Mouse (Mus musculus) thymus, adult 2 months (tissue): ENCODE measurements around the gene Avp.

Source experiments
- CTCF ChIP-seq: fragments of 200-500 bp; IDR thresholded peaks from 2 replicates; pipeline ENCODE4 v1.5.1; 2012; ENCODE audit warnings: mild to moderate bottlenecking, control low read depth, low read length, moderate library complexity, borderline replicate concordance; ENCODE audit not compliant: control insufficient read depth, poor library complexity, insufficient read depth; ENCODE audit errors: extremely low read depth
- POLR2A ChIP-seq: fragments of 200-500 bp; IDR thresholded peaks from 2 replicates; pipeline ENCODE4 v1.6.1; 2012; ENCODE audit warnings: mild to moderate bottlenecking, low read length, control low read depth, moderate library complexity; ENCODE audit not compliant: control insufficient read depth, poor library complexity, insufficient read depth; ENCODE audit errors: extremely low read depth

DNA sequence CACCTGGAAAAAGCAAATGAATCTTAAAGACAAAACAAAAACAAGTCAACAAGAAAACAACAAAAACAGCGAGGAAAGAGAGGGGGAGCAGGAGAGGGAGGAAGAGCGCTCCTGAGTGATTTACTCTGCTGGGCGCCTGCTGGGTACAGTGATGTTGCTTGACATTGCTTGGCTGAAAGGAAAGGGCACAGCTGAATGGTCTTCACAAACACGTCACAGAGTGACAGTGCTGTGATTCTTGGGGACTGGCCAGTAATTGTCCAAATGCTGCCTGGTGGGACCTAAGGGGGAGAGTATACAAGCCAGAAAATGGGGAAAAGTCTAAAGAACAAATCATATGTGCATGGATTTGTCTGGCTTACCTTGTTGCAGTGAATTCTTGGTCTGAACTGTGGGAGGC lies 19.8 kb upstream of the Avp start:
- TF ChIP-seq POLR2A (no peak), CTCF (no peak)
